Mouse (Mus musculus): Measurements from ENCODE around the gene 5830411N06Rik.

- TF ChIP-seq POLR2A (IDR thresholded peaks at IDR 0.05; ENCODE audit: low read depth, low read length) (no peak), CTCF (conservative IDR thresholded peaks at IDR 0.05; ENCODE audit: insufficient read depth, insufficient read length, low read depth, low read length) (no peak)
Observed at GRCm38 (mm10) chr7:140299416-140299815, 52.3 kb downstream of the 5830411N06Rik start.

Data from kidney, adult 2 months (tissue).